Mouse (Mus musculus) heart, embryonic 11.5 days (tissue): ENCODE results near the gene Ano2. TPM values are rescaled to one million over a fixed set of nuclear protein-coding genes. Genes with fewer than 3 reads are reported as not detected.

Source experiments
- ATAC-seq: fragments of 200-750 bp; cut with Nextera tagmentation; replicated peaks from 2 replicates; pipeline ENCODE4 v1.8.0; 2017; ENCODE audit warnings: moderate library complexity; ENCODE audit not compliant: insufficient number of reproducible peaks, low FRiP score, low TSS enrichment
- H3K27ac ChIP-seq: fragments of 300-500 bp; sonication (generic); 2 replicates; pipeline ENCODE4 v1.5.1; 2014; ENCODE audit warnings: mild to moderate bottlenecking, low read depth, low read length
- H3K27me3 ChIP-seq: fragments of 300-500 bp; sonication (generic); 2 replicates; pipeline ENCODE4 v1.6.1; 2014; ENCODE audit warnings: mild to moderate bottlenecking, low read length, mixed read lengths; ENCODE audit not compliant: control insufficient read depth, insufficient read depth
- H3K36me3 ChIP-seq: fragments of 300-500 bp; sonication (generic); 2 replicates; pipeline ENCODE4 v1.6.1; 2014; ENCODE audit warnings: mild to moderate bottlenecking, low read length, moderate library complexity, mixed read lengths; ENCODE audit not compliant: control insufficient read depth, insufficient read depth
- H3K4me1 ChIP-seq: fragments of 300-500 bp; sonication (generic); 2 replicates; pipeline ENCODE4 v1.6.1; 2014; ENCODE audit warnings: low read length; ENCODE audit not compliant: control insufficient read depth, insufficient read depth
- H3K4me2 ChIP-seq: fragments of 300-500 bp; sonication (generic); 2 replicates; pipeline ENCODE4 v1.6.1; 2014; ENCODE audit warnings: mild to moderate bottlenecking, moderate library complexity
- H3K4me3 ChIP-seq: fragments of 300-500 bp; sonication (generic); 2 replicates; pipeline ENCODE4 v1.5.1; 2014; ENCODE audit warnings: low read depth, low read length
- H3K9ac ChIP-seq: fragments of 300-500 bp; sonication (generic); 2 replicates; pipeline ENCODE4 v1.6.1; 2014; ENCODE audit warnings: mild to moderate bottlenecking, low read depth, low read length, moderate library complexity
- H3K9me3 ChIP-seq: fragments of 300-500 bp; sonication (generic); replicated peaks from 2 replicates; pipeline ENCODE4 v1.6.1; 2016; ENCODE audit warnings: low read length; ENCODE audit not compliant: control insufficient read depth
- WGBS: fragments of 180-500 bp; shearing (Covaris S2); extraction: QIAGEN DNeasy Blood & Tissue Kit; methylation state at CpG from one replicate; pipeline ENCODE4 v1.1.7; 2014; ENCODE audit not compliant: insufficient replicate concordance; 5-methylcytosine and 5-hydroxymethylcytosine counted together
- polyA plus RNA-seq: library from polyadenylated mRNA; unstranded; fragments of >200 nt; fragmentation: Nextera tagmentation; extraction: Ambion mirVana; gene quantifications from 2 replicates; pipeline ENCODE4 v1.2.1, GENCODE M21; 2014

The Ano2 gene
- polyA plus RNA-seq, 1 experiment from 2014 or later, result 0.86 TPM

- no peaks in the 10 kb centered on the region; the same call in 1 of the 2 replicates for H3K27me3 ChIP-seq
- no peaks in the 10 kb centered on the region for H3K9me3 ChIP-seq
- no peak for ATAC-seq
- H3K4me1 ChIP-seq, result no peaks in the 10 kb centered on the region
- no peak overlapping the region for H3K4me2 ChIP-seq
- H3K36me3 ChIP-seq, result no peaks in the 10 kb centered on the region
- H3K4me3 ChIP-seq, result no peak overlapping the region
- H3K27ac ChIP-seq, result no peak overlapping the region
- 70% methylated on average over 2 of the region's 2 CpGs for WGBS
- H3K9ac ChIP-seq, result no peak overlapping the region
These were observed 36.2 kb downstream of the Ano2 start for GRCm38 (mm10) chr6:125726408-125726807.

GRCm38 (mm10) chr6:125727484-125727911, 37.3 kb downstream of the Ano2 start:
- Histone ChIP-seq H3K9ac (no peak overlapping the region), H3K4me2 (no peak overlapping the region), H3K36me3 (no peaks in the 10 kb centered on the region), H3K9me3 (no peaks in the 10 kb centered on the region), H3K27ac (no peak overlapping the region), H3K4me3 (no peak overlapping the region), H3K27me3 (no peaks in the 10 kb centered on the region; the same call in 1 of the 2 replicates), H3K4me1 (no peaks in the 10 kb centered on the region)
- 70% methylated on average over 5 of the region's 5 CpGs for WGBS
- ATAC-seq, result no peak

- WGBS, result 73% methylated on average over 6 of the region's 6 CpGs
- no peak overlapping the region for H3K27ac ChIP-seq
These were observed 39.3 kb downstream of the Ano2 start for GRCm38 (mm10) chr6:125729471-125729870.

GRCm38 (mm10) chr6:125729986-125730535, 39.8 kb downstream of the Ano2 start:
- Histone ChIP-seq H3K27ac (no peak overlapping the region), H3K4me2 (no peak overlapping the region)
- no peak for ATAC-seq

More at GRCm38 (mm10) chr6:125729471-125729870, 39.3 kb downstream of the Ano2 start:
- no peak for ATAC-seq
- Histone ChIP-seq H3K27me3 (no peaks in the 10 kb centered on the region; the same call in 1 of the 2 replicates), H3K36me3 (no peaks in the 10 kb centered on the region), H3K4me2 (no peak overlapping the region), H3K9ac (no peak overlapping the region), H3K9me3 (no peaks in the 10 kb centered on the region), H3K4me3 (no peak overlapping the region), H3K4me1 (no peaks in the 10 kb centered on the region)

DNA sequence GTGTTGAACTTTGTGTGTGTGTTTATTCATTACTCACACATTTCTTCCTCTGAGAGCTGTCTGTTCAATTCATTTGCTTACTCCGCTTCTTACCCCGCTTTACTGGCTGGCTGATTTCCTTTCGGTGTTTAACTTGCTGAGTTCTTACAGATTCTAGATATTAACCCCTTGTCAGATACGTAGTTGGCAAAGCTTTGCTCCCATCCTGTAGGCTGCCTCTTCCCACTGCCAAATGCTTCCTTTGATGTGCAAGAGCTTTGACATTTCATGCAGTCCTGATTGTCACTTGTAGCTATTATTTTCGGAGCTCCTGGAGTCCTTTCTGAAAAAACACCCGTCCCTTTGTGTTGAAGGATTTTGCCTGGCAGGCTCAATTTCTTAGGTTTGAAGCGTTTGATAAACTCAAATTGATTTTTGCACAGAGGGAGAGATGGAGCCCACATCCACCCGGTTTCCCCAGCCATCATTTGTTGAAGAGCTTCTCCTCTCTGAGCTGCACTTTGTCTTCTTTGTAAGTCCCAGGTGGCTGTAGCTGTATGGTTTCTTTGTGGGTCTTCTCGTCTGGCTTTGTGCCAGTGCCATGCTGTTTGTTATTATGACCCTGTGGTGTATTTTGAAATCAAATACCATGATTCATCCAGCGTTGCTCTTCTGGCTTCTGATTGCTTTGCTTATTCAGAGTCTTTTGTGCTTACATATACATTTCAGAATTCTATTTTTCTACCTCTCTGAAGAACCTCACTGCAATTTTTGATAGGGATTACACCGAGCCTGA, 47.5 kb downstream of the Ano2 start:
- Histone ChIP-seq H3K9me3 (no peaks in the 10 kb centered on the region), H3K27me3 (no peaks in the 10 kb centered on the region), H3K9ac (no peak overlapping the region), H3K4me3 (no peak overlapping the region), H3K4me2 (no peak overlapping the region), H3K27ac (no peak overlapping the region), H3K4me1 (no peaks in the 10 kb centered on the region), H3K36me3 (no peaks in the 10 kb centered on the region)
- ATAC-seq, result no peak
- WGBS, result 61% methylated on average over 11 of the region's 11 CpGs

More at GRCm38 (mm10) chr6:125729986-125730535, 39.8 kb downstream of the Ano2 start:
- whole genome bisulfite sequencing, result 65% methylated on average over 11 of the region's 11 CpGs
- H3K9me3 ChIP-seq, result no peaks in the 10 kb centered on the region
- no peak overlapping the region for H3K9ac ChIP-seq
- H3K4me1 ChIP-seq, result no peaks in the 10 kb centered on the region
- no peaks in the 10 kb centered on the region for H3K36me3 ChIP-seq
- H3K4me3 ChIP-seq, result no peak overlapping the region
- H3K27me3 ChIP-seq, result no peaks in the 10 kb centered on the region; the same call in 1 of the 2 replicates

DNA sequence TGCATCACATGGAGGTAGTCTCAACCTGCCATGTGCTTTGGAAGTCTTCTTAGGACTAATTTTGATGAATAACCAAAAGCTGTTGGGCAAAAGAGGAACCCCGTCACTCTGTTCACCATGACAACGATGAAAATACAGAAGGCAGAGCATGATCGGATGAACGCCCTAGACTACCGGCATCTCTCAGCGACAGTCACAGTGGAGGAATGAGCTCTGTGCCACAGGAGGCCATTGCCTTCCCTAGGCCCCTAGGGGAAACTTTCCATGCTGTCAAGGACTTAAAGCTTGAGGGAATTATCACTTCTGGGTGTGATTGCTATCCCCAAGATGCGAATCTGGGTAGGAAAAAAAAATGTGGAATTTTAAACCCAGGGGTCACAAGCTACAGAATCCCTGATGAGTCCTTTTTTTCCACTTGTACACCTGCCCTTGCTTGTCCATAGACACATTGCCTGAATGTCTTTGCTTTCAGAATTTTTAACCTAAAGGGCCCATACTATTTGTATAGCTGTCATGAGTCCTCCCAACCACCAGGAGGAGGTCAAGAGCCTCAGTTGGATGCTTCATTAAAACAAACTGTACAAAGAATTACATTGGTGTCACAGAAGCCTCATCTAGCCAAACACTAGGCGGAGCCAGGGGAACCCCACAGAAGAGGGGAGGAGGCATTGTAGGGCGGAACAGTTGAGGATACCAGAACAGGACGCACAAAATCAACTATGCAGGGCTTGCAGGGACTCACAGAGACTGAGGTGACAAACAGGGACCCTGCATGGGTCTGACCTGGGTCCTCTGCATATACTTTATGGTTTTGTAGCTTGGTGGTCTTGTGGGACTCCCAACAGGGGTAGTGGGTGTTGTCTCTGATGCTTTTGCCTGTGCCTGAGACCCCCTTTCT, 53.2 kb downstream of the Ano2 start:
- Histone ChIP-seq H3K4me3 (no peak overlapping the region), H3K9ac (no peak overlapping the region), H3K9me3 (no peaks in the 10 kb centered on the region), H3K27ac (no peak overlapping the region), H3K36me3 (no peaks in the 10 kb centered on the region), H3K4me2 (no peak overlapping the region), H3K4me1 (no peaks in the 10 kb centered on the region), H3K27me3 (no peaks in the 10 kb centered on the region)
- no peak for ATAC-seq
- WGBS, result 89% methylated on average over 10 of the region's 10 CpGs

DNA sequence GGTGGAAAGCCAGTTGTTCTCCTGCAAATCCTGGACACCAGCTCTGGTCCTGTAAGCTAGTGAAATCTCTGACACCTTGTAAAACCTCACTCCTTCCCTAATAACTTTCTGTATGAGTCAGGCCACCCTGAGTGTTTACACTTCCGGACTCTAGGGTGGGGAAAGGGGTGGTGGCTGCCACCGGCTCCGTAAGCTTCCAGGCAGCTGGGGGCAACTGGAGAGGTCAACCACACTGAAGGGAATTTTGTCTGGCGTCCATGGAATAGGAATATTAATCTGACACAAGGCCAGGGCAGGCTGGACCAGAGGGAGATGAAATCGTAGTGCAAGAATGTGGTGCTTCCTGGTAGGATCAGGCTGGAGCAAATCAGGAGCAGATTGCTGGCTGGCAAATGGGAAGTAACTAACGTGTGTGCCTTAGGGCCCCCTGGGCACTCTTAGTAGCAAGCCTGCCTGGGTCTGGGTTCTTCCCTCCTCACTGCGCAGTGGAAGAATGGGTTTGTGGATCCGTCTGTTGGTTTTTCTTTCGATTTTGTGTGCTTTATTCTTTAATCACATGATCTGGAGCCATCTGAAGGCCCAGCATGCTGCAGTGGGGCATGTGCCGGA, 57.2 kb downstream of the Ano2 start:
- WGBS, result 54% methylated on average over 10 of the region's 10 CpGs
- H3K4me1 ChIP-seq, result no peaks in the 10 kb centered on the region
- no peak overlapping the region for H3K4me3 ChIP-seq
- no peaks in the 10 kb centered on the region for H3K9me3 ChIP-seq
- H3K9ac ChIP-seq, result no peak overlapping the region
- no peak overlapping the region for H3K27ac ChIP-seq
- no peak for ATAC-seq
- H3K4me2 ChIP-seq, result no peak overlapping the region
- H3K27me3 ChIP-seq, result no peaks in the 10 kb centered on the region
- H3K36me3 ChIP-seq, result no peaks in the 10 kb centered on the region

DNA sequence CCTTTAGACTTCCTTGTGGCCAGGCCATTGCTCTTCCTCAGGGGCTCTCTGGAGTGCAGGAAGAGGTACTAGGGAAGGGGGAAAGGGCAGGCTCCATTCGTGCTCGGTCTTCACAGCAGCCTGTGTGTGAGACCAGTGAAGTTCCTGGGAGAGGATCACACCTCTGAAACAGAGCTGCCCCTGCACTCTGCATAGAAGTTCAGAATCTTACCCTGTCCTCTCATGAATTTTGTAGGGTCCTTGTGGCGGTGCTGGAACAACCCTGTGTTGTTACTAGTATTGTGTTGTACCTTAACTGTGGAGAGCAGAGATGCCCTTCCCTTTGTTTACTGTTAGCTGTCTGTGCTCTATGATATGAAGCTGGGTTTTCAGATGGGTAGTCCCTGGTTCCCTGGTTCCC, 58.4 kb downstream of the Ano2 start:
- no peaks in the 10 kb centered on the region for H3K9me3 ChIP-seq
- H3K27me3 ChIP-seq, result no peaks in the 10 kb centered on the region
- no peak for ATAC-seq
- H3K4me1 ChIP-seq, result no peaks in the 10 kb centered on the region
- WGBS, result 45% methylated on average over 3 of the region's 3 CpGs
- no peaks in the 10 kb centered on the region for H3K36me3 ChIP-seq
- no peak overlapping the region for H3K4me2 ChIP-seq
- no peak overlapping the region for H3K27ac ChIP-seq
- H3K4me3 ChIP-seq, result no peak overlapping the region
- H3K9ac ChIP-seq, result no peak overlapping the region
